Comparison of ENCODE assay signal across 11 mouse cellular contexts in genomic region chr5:88711128-88711527, GRCm38 (mm10). TPM values are rescaled to one million over a fixed set of nuclear protein-coding genes. Genes with fewer than 3 reads are reported as not detected.
A peak's percentile ranks its signal among the peaks of the same experiment; 100 is the strongest.
DNase-seq lines count a peak whose midpoint lies in the region; ATAC-seq lines count a peak whose summit lies in the region.
"Had no signal": no experiment of that assay in that cellular context is flagged by ENCODE, and none has a peak within 500 bp of the region (broad histone marks: within the 10 kb centered on the region; RNA-seq: fewer than 3 reads in every experiment).

No protein-coding gene starts in this region.

- intact Hi-C loops in gastrocnemius, postnatal 36 days (cut with DNase I): no loop called here

- no peak for DNase-seq in heart, postnatal 4 days
- peak; percentile 53 for DNase-seq in R1 (ENCODE audit: low read depth, low spot score)
- peak; percentile 75 for DNase-seq in lung, postnatal 36 days
- no peak for DNase-seq in thymus, postnatal 25 days
- no peak for DNase-seq in adrenal gland, postnatal 4 days (ENCODE audit: low spot score in 2 of 2)
- no peak for DNase-seq in gastrocnemius, postnatal 36 days
- DNase-seq: adrenal gland, postnatal 10 days; kidney, adult 11 months had no signal

- H3K27me3 ChIP-seq in heart, embryonic 13.5 days (replicated peaks): no peaks in the 10 kb centered on the region
- H3K27me3 ChIP-seq in forebrain, embryonic 12.5 days: no peaks in the 10 kb centered on the region
- H3K27me3 ChIP-seq: neural tube, embryonic 12.5 days had no signal

- no peaks in the 10 kb centered on the region for H3K36me3 ChIP-seq in heart, embryonic 13.5 days
- H3K36me3 ChIP-seq in forebrain, embryonic 12.5 days (replicated peaks): no peaks in the 10 kb centered on the region
- H3K36me3 ChIP-seq: neural tube, embryonic 12.5 days had no signal

- H3K27ac ChIP-seq in heart, embryonic 13.5 days (replicated peaks): peak overlapping the region; percentile 90
- no peak overlapping the region for H3K27ac ChIP-seq in forebrain, embryonic 12.5 days
- H3K27ac ChIP-seq: neural tube, embryonic 12.5 days had no signal

- H3K4me1 ChIP-seq in heart, embryonic 13.5 days: peaks cover 26% of the 10 kb centered on the region
- peaks cover 20% of the 10 kb centered on the region for H3K4me1 ChIP-seq in forebrain, embryonic 12.5 days
- H3K4me1 ChIP-seq: neural tube, embryonic 12.5 days had no signal

- H3K4me2 ChIP-seq in heart, embryonic 13.5 days: peak overlapping the region; percentile 57
- H3K4me2 ChIP-seq in forebrain, embryonic 12.5 days: no peak overlapping the region
- H3K4me2 ChIP-seq: neural tube, embryonic 12.5 days had no signal

- ATAC-seq in heart, embryonic 13.5 days (ENCODE audit: extremely low read depth, insufficient number of reproducible peaks, low FRiP score, low TSS enrichment): no peak
- ATAC-seq in forebrain, embryonic 12.5 days (ENCODE audit: low FRiP score): peak; percentile 33; the same call in 1 of the 2 replicates

- H3K4me3 ChIP-seq in heart, embryonic 13.5 days: no peak overlapping the region
- H3K4me3 ChIP-seq in forebrain, embryonic 12.5 days (replicated peaks): no peak overlapping the region
- H3K4me3 ChIP-seq: neural tube, embryonic 12.5 days had no signal

- no peaks in the 10 kb centered on the region for H3K9me3 ChIP-seq in heart, embryonic 13.5 days
- H3K9me3 ChIP-seq in forebrain, embryonic 12.5 days: no peaks in the 10 kb centered on the region
- H3K9me3 ChIP-seq: neural tube, embryonic 12.5 days had no signal

- H3K9ac ChIP-seq in heart, embryonic 13.5 days: peak overlapping the region; percentile 54
- H3K9ac ChIP-seq in forebrain, embryonic 12.5 days: no peak overlapping the region
- H3K9ac ChIP-seq: neural tube, embryonic 12.5 days had no signal

RNA-seq across cellular contexts. Expression of gene Mob1b, which starts 9.5 kb away (rescaled TPM):
- polyA plus RNA-seq in heart, embryonic 13.5 days (2015; fragmentation: Nextera tagmentation; extraction: Ambion mirVana): 16.8 and 17.7 TPM in 2 replicates
- 10 to 100 TPM; 66.7 to 71.6 TPM for total RNA-seq in heart, postnatal 4 days (2021)
- 18.2 and 22.4 TPM in 2 replicates for polyA plus RNA-seq in forebrain, embryonic 12.5 days (2016; fragmentation: Nextera tagmentation; extraction: Ambion mirVana)
- 10 to 100 TPM; 42.6 to 44.1 TPM for total RNA-seq in adrenal gland, postnatal 4 days (2021)
- 10 to 100 TPM; 20.9 to 21.3 TPM for total RNA-seq in gastrocnemius, postnatal 36 days (2021)

RNA-seq across cellular contexts. Expression of gene Grsf1, which starts 35.2 kb away (rescaled TPM):
- 61.5 and 65.6 TPM in 2 replicates for polyA plus RNA-seq in heart, embryonic 13.5 days (2015; fragmentation: Nextera tagmentation; extraction: Ambion mirVana)
- 100 to 1,000 TPM; 180 to 186 TPM for total RNA-seq in heart, postnatal 4 days (2021)
- 99.9 and 103 TPM in 2 replicates for polyA plus RNA-seq in forebrain, embryonic 12.5 days (2016; fragmentation: Nextera tagmentation; extraction: Ambion mirVana)
- 100 to 1,000 TPM; 141 to 146 TPM for total RNA-seq in adrenal gland, postnatal 4 days (2021)
- 100 to 1,000 TPM; 115 to 129 TPM for total RNA-seq in gastrocnemius, postnatal 36 days (2021)

RNA-seq across cellular contexts. Expression of gene Dck, which starts 53.7 kb away (rescaled TPM):
- polyA plus RNA-seq in heart, embryonic 13.5 days (2015; fragmentation: Nextera tagmentation; extraction: Ambion mirVana): 34.8 and 37.8 TPM in 2 replicates
- total RNA-seq in heart, postnatal 4 days (2021): 10 to 100 TPM; 15.6 to 17.0 TPM
- polyA plus RNA-seq in forebrain, embryonic 12.5 days (2016; fragmentation: Nextera tagmentation; extraction: Ambion mirVana): 139 and 151 TPM in 2 replicates
- total RNA-seq in adrenal gland, postnatal 4 days (2021): 10 to 100 TPM; 11.9 to 15.7 TPM
- 1 to 10 TPM; 1.1 to 1.9 TPM for total RNA-seq in gastrocnemius, postnatal 36 days (2021)

Comparison
In these comparisons a context has a peak if more than half of its experiments do, and no peak if none do; other contexts are left out.
1. DNase-seq: peak in R1 (single experiment) and lung, postnatal 36 days (single experiment); none in heart, postnatal 4 days (single experiment), thymus, postnatal 25 days (single experiment), adrenal gland, postnatal 4 days (0 of 2) and gastrocnemius, postnatal 36 days (0 of 2).
2. RNA of gene Dck, which starts 53.7 kb away (total RNA-seq): 15.6 to 17.0 TPM in heart, postnatal 4 days and 11.9 to 15.7 TPM in adrenal gland, postnatal 4 days; 1.1 to 1.9 TPM in gastrocnemius, postnatal 36 days; every median in the first group is over 4 times any median in the second.